Mouse (Mus musculus) adipocyte (in vitro differentiated cells): Measurements from ENCODE around the gene Birc5.
A peak's percentile ranks its signal among the peaks of the same experiment; 100 is the strongest.
"Not testable (repeated sequence)": the region's sequence is repeated elsewhere in the genome, so short reads cannot be mapped to it uniquely, and the experiment has no call there.

Source experiments
- DNase-seq: peaks from one replicate; pipeline ENCODE4 v3.0.0-alpha.2; 2016; ENCODE audit warnings: low spot score

Birc5 gene

GRCm38 (mm10) chr11:117848985-117849671 lies at the start of gene Birc5:
Gene Birc5 (plus strand): TSS chr11:117849251.
- DNase-seq, result peak; percentile 95

- DNase-seq, result no peak
These were observed 49.0 kb upstream of the Birc5 start for GRCm38 (mm10) chr11:117800038-117800437.

- no peak for DNase-seq
These were observed 47.4 kb upstream of the Birc5 start for GRCm38 (mm10) chr11:117801650-117802049.

GRCm38 (mm10) chr11:117803166-117803688 lies 45.8 kb upstream of the Birc5 start:
- DNase-seq, result no peak

- no peak for DNase-seq
These were observed 42.3 kb upstream of the Birc5 start for GRCm38 (mm10) chr11:117806781-117807180.

- peak; percentile 63 for DNase-seq
These were observed 39.4 kb upstream of the Birc5 start, which contains the start of the genes Gm20708 and Syngr2 for GRCm38 (mm10) chr11:117809407-117810311. Gene Gm20708 (plus strand): TSS chr11:117809668. Gene Syngr2 (plus strand): TSS chr11:117809668.

DNA sequence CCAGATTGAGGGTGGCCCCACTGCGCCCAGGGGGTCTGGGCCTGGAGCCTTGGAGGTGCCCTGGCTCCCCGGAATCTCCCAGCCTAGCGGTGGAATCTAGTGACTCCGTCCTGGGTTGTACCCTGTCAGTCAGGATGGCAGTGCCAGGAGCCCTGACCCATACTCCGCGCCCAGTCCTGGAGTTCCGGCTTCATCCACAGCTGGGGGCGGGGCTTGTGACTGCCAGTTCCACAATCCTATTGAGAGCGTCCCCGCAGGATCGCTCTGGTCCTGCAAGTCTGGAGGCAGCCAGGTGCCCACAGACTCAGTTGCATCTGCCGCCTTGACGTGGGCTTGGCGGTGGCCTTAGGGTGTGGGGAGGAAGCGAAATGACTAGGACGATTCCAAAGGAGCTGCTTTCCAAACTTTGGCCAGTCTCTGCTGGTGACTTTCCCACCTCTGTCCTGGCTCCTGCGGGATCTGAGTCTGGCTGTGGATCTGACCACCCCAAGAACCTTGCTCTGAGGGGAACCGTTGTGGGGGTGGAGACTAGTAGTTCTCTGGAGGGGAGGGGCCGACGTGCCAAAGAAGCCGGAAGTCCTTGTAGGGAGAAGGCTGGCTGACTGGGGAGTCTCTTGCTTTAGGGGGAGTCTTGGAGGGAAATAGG lies 38.5 kb upstream of the Birc5 start:
- DNase-seq, result peak; percentile 95

- no peak for DNase-seq
These were observed 35.2 kb upstream of the Birc5 start for GRCm38 (mm10) chr11:117813867-117814266.

GRCm38 (mm10) chr11:117814704-117815366 lies 34.2 kb upstream of the Birc5 start:
- no peak for DNase-seq

DNA sequence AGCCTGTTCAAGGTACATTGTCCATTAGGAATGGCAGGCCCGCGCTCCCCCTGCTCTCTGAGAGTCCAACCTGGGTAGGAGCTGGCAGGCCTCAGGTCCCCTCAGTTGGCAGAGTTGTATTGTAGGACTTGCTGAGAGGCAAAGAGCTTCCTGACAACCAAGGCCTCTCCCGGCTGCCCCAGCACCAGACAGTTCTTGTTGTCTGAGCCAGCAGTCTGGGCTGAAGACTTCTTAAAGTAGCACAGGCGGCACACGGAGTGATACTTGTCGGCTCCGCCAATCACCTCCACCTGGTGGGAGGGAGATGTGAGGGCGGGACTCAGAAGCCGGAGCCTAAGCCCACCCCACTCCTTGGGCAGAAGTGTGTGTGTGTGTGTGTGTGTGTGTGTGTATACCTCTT lies 33.2 kb upstream of the Birc5 start:
- DNase-seq, result not testable (repeated sequence)

GRCm38 (mm10) chr11:117816389-117816996 lies 32.6 kb upstream of the Birc5 start:
- DNase-seq, result no peak

DNA sequence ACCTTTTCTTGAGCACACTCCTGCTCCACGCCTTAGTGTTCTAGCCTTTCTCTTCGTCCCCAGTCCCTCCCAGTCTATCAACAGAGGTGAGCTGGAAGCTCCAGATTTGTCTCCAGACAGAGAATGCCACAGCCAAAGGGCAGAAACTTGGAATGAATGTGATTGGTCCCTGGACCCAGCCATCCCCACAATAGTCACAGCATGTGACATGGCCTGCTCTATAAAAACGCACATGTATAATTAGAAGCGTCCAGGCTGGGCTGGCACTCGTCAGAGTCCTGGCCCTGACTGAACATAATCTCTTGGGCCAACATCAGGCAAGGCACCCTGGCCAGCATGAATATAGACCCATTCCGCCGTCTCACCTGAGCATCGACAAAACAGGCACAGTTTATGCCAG lies 30.0 kb upstream of the Birc5 start:
- DNase-seq, result no peak

DNA sequence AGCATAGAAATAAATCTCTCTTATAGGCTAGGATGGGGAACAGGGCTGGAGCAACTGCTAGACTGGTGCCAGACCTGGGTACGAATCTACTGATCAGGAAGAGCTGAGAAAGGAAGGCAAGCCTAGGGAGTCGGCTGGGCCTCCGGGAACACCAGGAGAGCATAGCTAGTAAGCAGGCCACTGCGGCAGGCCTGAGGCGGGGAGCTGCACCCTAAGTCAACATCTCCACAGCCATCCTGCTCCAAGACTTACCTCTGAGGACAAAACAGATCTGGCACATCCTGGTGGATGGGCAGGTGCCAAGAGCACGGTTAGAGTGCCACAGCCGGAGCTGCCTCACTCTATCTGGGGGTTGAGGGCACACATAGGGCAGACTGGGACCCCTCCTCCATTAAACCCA lies 28.9 kb upstream of the Birc5 start:
- no peak for DNase-seq

- DNase-seq, result no peak
These were observed 27.2 kb upstream of the Birc5 start for GRCm38 (mm10) chr11:117821868-117822267.

DNA sequence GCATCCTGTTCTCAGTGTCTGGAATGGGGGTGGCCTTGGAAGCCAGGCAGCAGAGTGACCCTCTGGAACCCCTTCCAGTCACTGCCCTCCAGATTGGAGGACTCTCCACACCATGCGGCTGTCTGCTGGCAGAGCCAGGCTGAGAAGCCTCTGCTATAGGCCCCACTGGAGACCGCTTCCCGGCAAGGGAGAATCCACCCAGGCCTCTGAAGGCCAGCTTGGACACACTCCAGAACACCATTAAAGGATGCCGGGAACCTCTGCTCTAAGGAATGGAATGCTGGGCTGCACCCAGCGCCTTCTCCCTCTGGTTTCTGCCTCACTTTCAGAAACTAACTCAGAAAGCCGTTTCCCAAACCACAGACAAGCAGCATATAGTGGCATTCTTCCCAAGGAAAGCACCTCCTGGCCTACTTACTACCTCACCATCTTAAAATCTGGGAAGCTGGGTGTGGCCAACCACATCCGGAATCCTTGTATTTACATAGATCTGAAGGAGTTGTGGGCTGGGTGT lies 26.3 kb upstream of the Birc5 start:
- DNase-seq, result peak; percentile 58

DNA sequence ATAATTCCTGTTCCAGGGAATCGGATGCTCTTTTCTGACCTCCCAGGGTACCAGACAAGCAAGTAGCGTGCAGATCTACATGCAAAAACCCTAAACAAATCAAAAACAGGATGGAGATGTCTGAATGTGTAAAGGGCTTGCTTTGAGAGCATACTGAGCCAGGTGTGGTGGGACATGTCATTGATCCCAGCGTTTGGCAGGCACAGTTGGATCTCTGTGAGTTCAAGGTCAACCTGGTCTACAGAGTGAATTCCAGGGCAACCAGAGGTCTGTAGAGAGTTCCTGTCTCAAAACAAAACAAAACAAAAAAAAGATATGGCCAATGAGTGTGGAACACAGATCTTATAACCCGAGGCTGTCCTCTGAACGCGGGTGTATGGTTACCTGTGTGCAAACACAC lies 25.6 kb upstream of the Birc5 start:
- DNase-seq, result no peak

DNA sequence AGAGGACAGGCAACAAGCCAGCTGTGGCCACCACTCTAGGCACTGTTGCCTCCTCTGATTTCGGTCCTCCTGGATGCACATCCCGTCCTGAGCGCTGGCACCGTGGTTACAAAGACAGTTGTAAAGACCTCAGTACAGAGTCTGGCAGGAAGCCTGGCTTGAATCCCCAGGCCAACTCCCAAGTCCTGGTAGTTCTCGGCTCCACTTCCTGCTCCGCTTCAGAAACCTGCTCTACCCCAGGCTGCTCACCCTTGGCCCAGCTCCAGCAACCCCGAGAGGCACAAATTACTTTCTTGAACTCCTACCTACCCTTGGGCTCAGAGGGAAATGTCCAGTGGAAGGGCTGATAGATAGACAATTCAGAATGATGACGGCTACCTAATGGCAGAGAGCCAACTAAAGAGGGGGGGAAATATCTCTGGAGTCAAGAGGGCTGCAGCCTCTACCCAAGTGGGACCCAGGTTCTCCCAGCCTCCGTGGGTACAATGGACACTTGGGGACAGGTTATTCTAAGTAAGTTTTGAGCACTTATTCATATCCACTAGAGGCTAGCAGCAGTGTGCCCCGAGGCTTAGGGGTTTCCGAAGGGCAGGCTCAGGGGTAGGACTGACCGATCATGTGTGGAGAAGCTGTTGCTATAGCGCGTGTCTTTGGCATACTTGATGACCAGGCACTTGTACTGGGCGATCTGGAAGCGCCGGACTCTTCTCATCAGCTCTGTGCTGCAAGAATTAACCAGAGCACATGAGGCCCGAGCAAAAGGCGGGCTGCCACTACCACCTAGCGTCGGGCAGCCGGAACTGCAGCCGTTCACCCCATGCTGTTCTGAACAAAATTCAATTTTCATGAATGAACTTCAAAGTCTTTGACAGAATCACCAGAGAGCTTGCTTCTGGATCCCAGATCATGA lies 24.7 kb upstream of the Birc5 start:
- peak; percentile 88 for DNase-seq

DNA sequence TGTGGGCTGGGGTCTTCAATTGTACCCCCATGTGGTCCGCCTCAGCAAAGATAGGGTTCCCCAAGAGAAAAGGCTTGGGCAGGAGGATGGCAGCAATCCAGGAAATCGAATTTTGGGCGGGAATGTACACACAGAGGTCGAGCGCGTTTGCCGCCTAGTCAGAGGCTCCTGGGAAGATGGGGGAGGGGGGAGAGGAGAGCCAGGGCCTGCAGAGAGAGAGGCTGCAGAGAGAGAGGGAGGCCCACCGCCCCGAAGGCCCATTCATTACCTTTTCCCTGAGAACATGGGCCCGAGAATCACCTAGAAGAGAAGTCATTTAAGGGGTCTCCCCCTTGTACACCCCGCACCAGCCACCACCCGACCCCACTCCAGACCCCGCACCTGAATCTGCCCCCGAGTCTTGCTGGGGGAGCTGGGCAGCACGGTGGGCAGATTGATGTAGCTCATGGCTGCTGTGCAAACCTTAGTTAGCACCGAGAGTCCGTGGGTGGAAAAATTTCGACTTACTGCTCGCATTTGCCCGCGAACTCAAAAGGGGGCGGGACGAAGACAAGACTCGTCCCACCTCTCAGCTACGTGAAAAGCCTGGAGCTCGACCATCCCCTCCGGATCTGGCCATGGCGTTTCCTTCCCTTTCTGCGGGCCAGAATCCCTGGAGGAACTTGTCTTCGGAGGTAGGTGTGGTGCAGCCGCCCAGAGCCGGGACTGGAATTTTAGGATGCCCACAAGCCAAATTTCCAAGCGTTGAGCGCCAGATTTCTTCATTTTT lies 23.5 kb upstream of the Birc5 start, which contains the start of the genes Afmid and Tk1:
Gene Afmid, plus strand, starts transcription at position 592 of the 769 bp plus-strand sequence.
Gene Tk1, minus strand, starts transcription at position 760 of the 769 bp plus-strand sequence.
- peak; percentile 88 for DNase-seq

DNA sequence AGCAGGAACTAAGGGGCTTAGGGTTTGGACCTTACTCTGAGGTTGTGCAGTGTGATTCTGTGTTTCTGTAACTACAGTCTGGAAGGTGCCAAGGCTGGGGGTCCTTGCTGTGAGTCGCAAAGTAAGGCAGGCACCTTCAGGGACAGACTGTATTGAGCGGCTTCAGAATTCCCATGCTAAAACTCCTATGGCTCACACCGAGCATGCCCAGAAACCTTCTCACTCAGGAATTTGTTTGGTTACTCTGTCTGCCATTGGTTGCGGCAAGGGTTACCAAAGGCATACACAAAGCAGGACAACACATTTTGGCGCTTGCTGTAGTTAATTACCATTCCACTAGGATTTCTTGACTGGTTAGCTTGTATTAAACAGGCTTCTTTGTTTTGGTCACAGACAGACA lies 22.9 kb upstream of the Birc5 start:
- peak; percentile 61 for DNase-seq
